Mouse (Mus musculus) hindbrain, embryonic 16.5 days (tissue): ENCODE measurements at regions not wholly inside any gene's neighbourhood (a gene's known extent, or its start where the extent isn't known, plus 50 kb on each side); places are given as distances from the start of the nearest gene placed in this dataset.

Source experiments
- ATAC-seq: fragments of 200-750 bp; cut with Nextera tagmentation; 2 replicates; pipeline ENCODE4 v1.8.0; 2017; ENCODE audit warnings: moderate TSS enrichment, moderate library complexity
- H3K27ac ChIP-seq: fragments of 300-500 bp; sonication (generic); 2 replicates; pipeline ENCODE4 v1.5.1; 2014; ENCODE audit warnings: low read depth, mild to moderate bottlenecking, control low read depth, low read length, moderate library complexity
- H3K27me3 ChIP-seq: fragments of 300-500 bp; sonication (generic); replicated peaks from 2 replicates; pipeline ENCODE4 v1.6.1; 2014; ENCODE audit warnings: low read length; ENCODE audit not compliant: control insufficient read depth, insufficient read depth
- H3K36me3 ChIP-seq: fragments of 300-500 bp; sonication (generic); 2 replicates; pipeline ENCODE4 v1.6.1; 2014; ENCODE audit warnings: mild to moderate bottlenecking, low read length, moderate library complexity, mixed read lengths; ENCODE audit not compliant: control insufficient read depth, insufficient read depth
- H3K4me1 ChIP-seq: fragments of 300-500 bp; sonication (generic); 2 replicates; pipeline ENCODE4 v1.6.1; 2014; ENCODE audit warnings: low read depth, low read length; ENCODE audit not compliant: control insufficient read depth, insufficient read depth
- H3K4me2 ChIP-seq: fragments of 300-500 bp; sonication (generic); 2 replicates; pipeline ENCODE4 v1.6.1; 2014; ENCODE audit warnings: mild to moderate bottlenecking, low read length, control low read depth, moderate library complexity
- H3K4me3 ChIP-seq: fragments of 300-500 bp; sonication (generic); 2 replicates; pipeline ENCODE4 v1.5.1; 2014; ENCODE audit warnings: mild to moderate bottlenecking, low read length, control low read depth, moderate library complexity
- H3K9ac ChIP-seq: fragments of 300-500 bp; sonication (generic); 2 replicates; pipeline ENCODE4 v1.6.1; 2014; ENCODE audit warnings: low read depth, mild to moderate bottlenecking, control low read depth, low read length, moderate library complexity
- H3K9me3 ChIP-seq: fragments of 300-500 bp; sonication (generic); 2 replicates; pipeline ENCODE4 v1.6.1; 2014; ENCODE audit warnings: mild to moderate bottlenecking, low read length, moderate library complexity; ENCODE audit not compliant: control insufficient read depth
- WGBS: fragments of 180-500 bp; shearing (Covaris S2); extraction: QIAGEN DNeasy Blood & Tissue Kit; methylation state at CpG from one replicate; pipeline ENCODE4 v1.1.7; 2014; 5-methylcytosine and 5-hydroxymethylcytosine counted together

DNA sequence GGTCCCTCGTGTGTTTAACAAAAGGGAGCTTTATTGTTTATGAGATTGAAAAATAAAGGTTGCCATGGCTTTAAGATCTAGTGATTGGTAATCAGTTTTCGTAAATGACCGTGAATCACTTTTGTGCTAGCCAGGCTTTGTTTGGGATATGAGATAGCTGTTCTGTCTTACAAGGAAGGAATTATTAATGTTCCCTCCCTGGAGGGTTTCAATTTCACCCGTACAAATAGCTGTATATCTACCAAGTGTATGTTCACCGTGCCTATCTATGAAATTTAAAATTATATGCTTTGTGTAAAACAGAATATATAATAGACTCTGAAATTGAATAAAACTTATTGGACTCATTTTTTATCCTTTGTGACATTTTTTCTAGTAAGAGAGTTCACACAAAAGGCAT lies 268.3 kb upstream of the Apob start:
- H3K9me3 ChIP-seq, result no peaks in the 10 kb centered on the region; the same call in 1 of the 2 replicates
- no peak overlapping the region for H3K27ac ChIP-seq
- H3K9ac ChIP-seq, result no peak overlapping the region
- ATAC-seq, result no peak
- no peaks in the 10 kb centered on the region for H3K27me3 ChIP-seq
- H3K36me3 ChIP-seq, result no peaks in the 10 kb centered on the region
- no peak overlapping the region for H3K4me2 ChIP-seq
- no peaks in the 10 kb centered on the region for H3K4me1 ChIP-seq
- no peak overlapping the region for H3K4me3 ChIP-seq
- WGBS, result 20% methylated on average over 5 of the region's 5 CpGs

DNA sequence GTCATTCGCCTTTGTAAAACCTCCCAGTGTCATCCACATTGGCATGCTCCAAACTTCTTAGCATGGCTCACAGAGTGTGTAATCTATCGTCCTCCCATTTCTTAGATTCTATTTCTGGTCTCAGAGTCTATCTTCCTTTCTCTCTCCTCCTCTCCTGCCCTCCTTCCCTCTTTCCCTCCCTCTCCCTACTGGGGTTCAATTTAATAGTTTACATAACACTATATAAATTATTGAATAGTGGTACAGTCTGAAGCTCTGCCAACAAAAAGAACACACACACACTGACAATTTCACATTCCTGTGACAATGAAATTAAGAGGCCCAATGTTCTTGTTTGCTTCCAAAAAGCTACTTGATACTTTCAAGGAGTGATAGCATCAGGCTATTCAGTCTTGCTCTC lies 267.6 kb upstream of the Apob start:
- 59% methylated on average over 2 of the region's 2 CpGs for WGBS
- no peaks in the 10 kb centered on the region for H3K4me1 ChIP-seq
- no peak overlapping the region for H3K27ac ChIP-seq
- no peaks in the 10 kb centered on the region; the same call in 1 of the 2 replicates for H3K9me3 ChIP-seq
- H3K9ac ChIP-seq, result no peak overlapping the region
- ATAC-seq, result no peak
- H3K27me3 ChIP-seq, result no peaks in the 10 kb centered on the region
- H3K36me3 ChIP-seq, result no peaks in the 10 kb centered on the region
- no peak overlapping the region for H3K4me3 ChIP-seq
- H3K4me2 ChIP-seq, result no peak overlapping the region

DNA sequence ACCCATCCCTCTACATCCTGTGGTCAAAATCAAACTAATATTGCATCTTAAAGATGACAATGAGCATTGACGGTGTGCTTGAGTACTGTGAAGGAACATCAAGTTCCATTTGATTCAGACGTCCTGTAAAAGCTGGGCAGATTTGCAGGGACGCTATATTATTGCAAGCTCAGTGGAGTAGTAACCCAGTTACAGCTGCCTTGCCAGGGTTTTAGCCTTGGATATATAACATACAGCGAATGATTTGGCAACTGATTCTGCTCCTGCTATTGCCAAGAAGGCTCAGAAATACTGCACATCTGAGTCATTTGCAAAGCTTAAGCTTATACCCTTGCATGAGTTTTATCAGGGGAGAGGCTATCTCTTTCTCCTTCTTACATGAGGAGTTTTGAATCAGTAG lies 262.4 kb upstream of the Apob start:
- ATAC-seq, result no peak
- Histone ChIP-seq H3K27ac (no peak overlapping the region), H3K27me3 (no peaks in the 10 kb centered on the region), H3K36me3 (no peaks in the 10 kb centered on the region), H3K9ac (no peak overlapping the region), H3K4me3 (no peak overlapping the region), H3K9me3 (no peaks in the 10 kb centered on the region; the same call in 1 of the 2 replicates), H3K4me1 (no peaks in the 10 kb centered on the region), H3K4me2 (no peak overlapping the region)
- 91% methylated on average over 4 of the region's 4 CpGs for WGBS

DNA sequence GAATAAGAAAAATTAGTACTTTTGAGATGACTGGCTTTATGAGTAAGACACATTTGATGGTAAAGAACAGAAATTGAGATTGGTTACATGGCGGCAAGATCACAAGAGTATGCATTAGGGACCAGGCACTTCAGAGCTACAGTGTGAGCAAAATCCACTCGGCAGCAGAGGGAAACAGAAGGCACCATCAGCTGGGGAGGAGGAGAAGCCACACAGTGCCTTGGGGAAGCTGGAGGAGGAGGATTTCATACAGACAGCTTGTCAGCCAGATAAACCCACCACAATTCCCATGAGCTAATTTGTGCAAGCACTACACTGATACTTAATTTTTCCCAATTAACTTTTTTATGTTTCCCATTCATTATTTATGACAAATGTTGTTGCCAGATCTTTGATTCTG lies 258.9 kb upstream of the Apob start:
- H3K9ac ChIP-seq, result no peak overlapping the region
- no peaks in the 10 kb centered on the region for H3K4me1 ChIP-seq
- H3K4me3 ChIP-seq, result no peak overlapping the region
- no peak overlapping the region for H3K27ac ChIP-seq
- H3K9me3 ChIP-seq, result no peaks in the 10 kb centered on the region
- no peak for ATAC-seq
- WGBS, result 72% methylated on average over 2 of the region's 2 CpGs
- no peak overlapping the region for H3K4me2 ChIP-seq
- H3K27me3 ChIP-seq, result no peaks in the 10 kb centered on the region
- H3K36me3 ChIP-seq, result no peaks in the 10 kb centered on the region

DNA sequence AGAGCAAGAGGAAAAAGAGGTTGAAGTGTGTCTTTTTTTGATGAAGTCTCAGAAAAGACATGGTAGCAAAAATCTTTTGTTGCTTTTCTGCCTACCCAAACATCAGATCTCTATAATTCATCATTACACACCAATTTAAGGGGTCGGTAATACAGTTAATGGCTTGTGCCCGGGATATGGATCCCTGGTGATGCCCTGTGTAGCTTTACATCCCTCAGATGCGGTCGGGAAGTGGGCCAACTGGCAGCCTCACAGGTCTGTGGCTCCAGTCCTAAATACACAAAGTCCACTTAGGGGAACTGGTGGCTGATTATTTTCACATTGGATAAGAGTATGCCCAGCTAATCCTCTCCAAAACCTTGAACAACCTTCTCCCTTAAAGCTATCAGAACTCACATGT lies 258.4 kb upstream of the Apob start:
- WGBS, result 47% methylated on average over 4 of the region's 4 CpGs
- no peaks in the 10 kb centered on the region for H3K4me1 ChIP-seq
- no peaks in the 10 kb centered on the region for H3K27me3 ChIP-seq
- no peak overlapping the region for H3K27ac ChIP-seq
- H3K9ac ChIP-seq, result no peak overlapping the region
- H3K4me2 ChIP-seq, result no peak overlapping the region
- 0 out of 2 replicates have a peak, but pooled peaks have one; percentile 14 for ATAC-seq
- H3K4me3 ChIP-seq, result no peak overlapping the region
- H3K36me3 ChIP-seq, result no peaks in the 10 kb centered on the region
- no peaks in the 10 kb centered on the region for H3K9me3 ChIP-seq

DNA sequence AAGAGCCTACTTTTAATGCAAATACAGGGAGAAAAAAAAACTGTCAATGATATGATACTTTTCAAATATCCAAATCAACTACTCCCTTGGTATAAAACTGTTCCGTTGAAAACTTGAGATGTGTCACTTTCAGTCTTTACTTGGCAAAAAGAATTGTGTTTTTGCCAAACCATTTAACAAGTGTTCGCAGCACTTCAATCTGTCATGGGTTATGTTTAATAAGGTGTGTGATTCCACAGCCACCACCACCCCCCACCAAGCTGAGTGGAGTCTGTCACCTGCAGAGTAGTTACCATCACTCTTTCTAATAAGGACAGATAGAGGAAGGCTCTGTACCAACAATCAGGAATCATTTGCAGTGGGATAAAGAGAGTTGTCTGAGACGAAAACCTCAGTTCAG lies 252.5 kb upstream of the Apob start:
- no peaks in the 10 kb centered on the region for H3K36me3 ChIP-seq
- no peaks in the 10 kb centered on the region for H3K27me3 ChIP-seq
- H3K9me3 ChIP-seq, result no peaks in the 10 kb centered on the region
- H3K4me1 ChIP-seq, result no peaks in the 10 kb centered on the region
- WGBS, result 73% methylated on average over 3 of the region's 3 CpGs
- no peak overlapping the region for H3K4me2 ChIP-seq
- no peak overlapping the region for H3K9ac ChIP-seq
- no peak overlapping the region for H3K27ac ChIP-seq
- ATAC-seq, result no peak
- H3K4me3 ChIP-seq, result no peak overlapping the region

DNA sequence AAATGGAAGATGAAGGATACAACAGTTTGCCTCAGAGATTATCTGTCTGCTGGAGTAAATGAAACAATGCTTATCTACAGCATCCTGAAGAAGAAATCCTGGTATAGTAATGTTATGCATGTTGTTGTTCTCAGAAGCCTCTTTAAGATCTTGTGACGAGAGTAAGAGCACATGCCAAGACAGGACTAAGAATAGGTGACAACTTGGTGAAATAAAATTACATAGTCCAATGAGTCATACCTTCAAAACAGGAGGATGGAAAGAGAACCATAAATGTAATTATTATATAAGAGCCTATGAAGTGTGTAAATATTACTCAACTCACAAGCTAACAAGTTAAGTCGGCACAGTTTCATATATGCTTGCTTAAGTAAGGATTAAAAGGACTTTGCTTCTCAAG lies 239.4 kb upstream of the Apob start:
- Histone ChIP-seq H3K9ac (no peak overlapping the region), H3K9me3 (no peaks in the 10 kb centered on the region), H3K36me3 (no peaks in the 10 kb centered on the region), H3K4me1 (no peaks in the 10 kb centered on the region), H3K4me3 (no peak overlapping the region), H3K4me2 (no peak overlapping the region), H3K27ac (no peak overlapping the region), H3K27me3 (no peaks in the 10 kb centered on the region)
- no peak for ATAC-seq
- 77% methylated on average over 2 of the region's 2 CpGs for WGBS

DNA sequence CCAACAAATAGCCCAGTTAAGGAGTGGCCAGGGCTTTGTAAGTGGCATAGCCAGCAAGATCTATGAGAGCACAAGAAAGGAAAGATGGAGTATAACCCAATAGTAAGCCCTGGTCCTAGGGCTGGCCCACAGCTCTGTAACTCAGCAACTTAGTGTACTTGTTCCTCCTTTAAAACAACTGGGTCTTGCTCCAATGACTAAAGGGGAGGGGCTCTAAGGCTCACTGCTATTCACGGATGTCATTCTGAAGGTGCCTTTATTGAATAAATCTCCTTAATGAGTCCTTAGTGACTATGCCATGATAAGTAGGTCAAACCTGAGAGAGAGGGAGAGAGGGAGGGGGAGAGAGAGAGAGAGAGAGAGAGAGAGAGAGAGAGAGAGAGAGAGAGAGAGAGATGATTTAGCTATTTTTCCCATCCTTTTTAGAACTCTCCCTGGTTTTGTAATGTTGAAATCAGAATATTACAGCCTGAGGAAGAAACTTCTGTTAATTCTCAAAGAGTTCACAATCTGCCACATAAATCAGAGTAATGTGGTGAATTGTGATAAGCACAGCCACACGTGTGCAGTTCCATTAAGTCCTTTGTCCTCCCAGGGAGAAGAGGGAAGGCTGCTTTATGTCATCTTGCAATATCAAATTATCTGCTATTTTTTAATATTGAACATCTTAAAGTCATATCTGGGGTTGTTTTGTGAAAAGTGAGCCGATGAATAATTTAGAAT lies 238.7 kb upstream of the Apob start:
- H3K27ac ChIP-seq, result no peak overlapping the region
- H3K9ac ChIP-seq, result no peak overlapping the region
- peak; percentile 79 for ATAC-seq
- H3K4me1 ChIP-seq, result no peaks in the 10 kb centered on the region
- 42% methylated on average over 3 of the region's 3 CpGs for WGBS
- no peak overlapping the region for H3K4me2 ChIP-seq
- H3K9me3 ChIP-seq, result no peaks in the 10 kb centered on the region
- no peaks in the 10 kb centered on the region for H3K27me3 ChIP-seq
- no peaks in the 10 kb centered on the region for H3K36me3 ChIP-seq
- no peak overlapping the region for H3K4me3 ChIP-seq

DNA sequence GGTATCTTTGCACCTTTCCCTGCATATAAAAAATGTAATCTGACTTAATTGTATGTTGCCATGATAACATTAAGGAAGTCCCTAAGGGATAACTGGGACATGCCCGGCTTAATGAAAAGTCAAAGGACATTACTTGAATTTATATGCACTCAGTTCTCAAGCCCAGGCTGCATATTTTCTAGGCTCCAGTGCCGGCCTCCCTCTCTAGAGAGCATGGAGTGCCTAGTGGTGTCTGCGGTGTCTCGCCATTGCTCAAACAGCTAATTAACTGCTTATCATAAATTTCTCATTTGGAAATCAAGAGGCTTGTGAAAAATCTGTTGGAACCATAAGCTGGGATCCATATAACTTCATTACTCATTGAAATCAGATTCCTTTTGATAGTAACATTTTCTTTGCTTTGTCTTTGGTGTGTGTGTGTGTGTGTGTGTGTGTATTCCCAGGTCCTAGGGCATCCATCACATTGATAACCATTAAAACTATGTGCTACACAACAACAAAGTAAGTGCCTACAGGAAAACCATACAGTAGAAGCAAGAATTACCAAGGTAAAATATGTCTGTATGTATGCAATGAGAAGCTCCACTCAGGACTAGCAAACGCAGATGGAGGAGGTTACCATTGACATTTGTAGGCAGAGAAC lies 238.0 kb upstream of the Apob start:
- H3K4me2 ChIP-seq, result no peak overlapping the region
- H3K27me3 ChIP-seq, result no peaks in the 10 kb centered on the region
- no peaks in the 10 kb centered on the region for H3K36me3 ChIP-seq
- peak; percentile 70 for ATAC-seq
- WGBS, result 58% methylated on average over 5 of the region's 5 CpGs
- no peak overlapping the region for H3K4me3 ChIP-seq
- H3K9ac ChIP-seq, result no peak overlapping the region
- no peak overlapping the region for H3K27ac ChIP-seq
- H3K4me1 ChIP-seq, result no peaks in the 10 kb centered on the region
- no peaks in the 10 kb centered on the region for H3K9me3 ChIP-seq
